Mouse (Mus musculus): Measurements from ENCODE around the gene Chchd6. TPM values are rescaled to one million over a fixed set of nuclear protein-coding genes. Genes with fewer than 3 reads are reported as not detected.

Chchd6 gene
- total and polyA plus RNA-seq, 2 experiments from 2014 or later = 182 to 192 TPM

DNA sequence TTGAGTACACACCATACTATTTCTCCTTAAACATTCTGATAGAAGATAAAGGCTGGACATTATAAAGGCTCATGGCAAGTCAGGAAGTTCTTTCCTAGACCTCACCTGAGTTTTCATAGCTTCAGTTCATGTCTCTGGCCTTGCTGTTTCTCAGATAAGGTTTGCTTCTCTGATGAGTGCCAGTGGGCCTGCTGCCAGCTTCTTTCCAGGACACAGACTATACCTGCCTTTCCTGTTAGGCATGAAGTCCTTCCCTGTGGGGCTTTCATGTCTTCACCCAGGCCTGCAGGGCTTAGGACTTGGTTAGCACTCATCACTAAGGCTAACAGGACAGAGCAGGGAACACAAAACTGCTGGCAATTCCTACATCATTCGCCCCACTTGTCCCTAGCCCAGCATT lies 186.4 kb downstream of the Chchd6 start:
- H3K4me2 ChIP-seq (ENCODE audit: low read depth, low read length, poor library complexity, severe bottlenecking) = no peak overlapping the region
- H3K27ac ChIP-seq (ENCODE audit: low read depth, low read length) = no peak overlapping the region
- no peaks in the 10 kb centered on the region for H3K9me3 ChIP-seq (ENCODE audit: low read length)
- no peak for TF ChIP-seq CTCF (IDR thresholded peaks at IDR 0.05)
- DNase-seq (ENCODE audit: low spot score) (no peak), ATAC-seq (ENCODE audit: low FRiP score) (no peak)
- peaks cover 5% of the 10 kb centered on the region; the same call in 1 of the 2 replicates for H3K4me1 ChIP-seq (ENCODE audit: insufficient read depth, low read length)
- WGBS = 96% methylated on average over 1 of the region's 1 CpGs
- H3K36me3 ChIP-seq (ENCODE audit: insufficient read depth, low read length) = no peaks in the 10 kb centered on the region
- H3K9ac ChIP-seq (replicated peaks; ENCODE audit: low read length, poor library complexity, severe bottlenecking) = no peak overlapping the region
- no peaks in the 10 kb centered on the region for H3K27me3 ChIP-seq (ENCODE audit: insufficient read depth, low read length)
- H3K4me3 ChIP-seq (ENCODE audit: low read depth, low read length) = no peak overlapping the region

DNA sequence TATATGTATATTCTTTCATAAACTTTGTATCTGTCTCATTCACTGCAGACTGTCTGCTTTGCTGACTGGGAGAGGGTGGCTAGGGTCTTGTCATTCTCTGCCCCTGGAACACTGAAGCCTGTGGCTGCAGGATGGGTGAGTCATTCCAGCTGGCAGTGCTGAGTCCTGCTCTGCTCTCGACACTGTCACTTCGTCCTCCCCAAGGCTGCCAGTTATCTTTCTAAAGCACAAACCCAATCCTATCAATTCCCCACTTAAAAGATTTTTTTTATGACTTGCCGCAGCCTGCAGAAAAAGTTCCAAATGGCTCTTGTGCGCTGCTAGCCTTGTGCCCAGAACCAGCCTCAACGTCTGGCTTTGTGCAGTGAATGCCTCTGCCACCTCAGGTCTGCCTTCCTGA lies 187.2 kb downstream of the Chchd6 start:
- 87% methylated on average over 5 of the region's 5 CpGs for WGBS
- no peak for ATAC-seq (ENCODE audit: low FRiP score)
- no peak overlapping the region for H3K4me2 ChIP-seq (ENCODE audit: low read depth, low read length, poor library complexity, severe bottlenecking)

DNA sequence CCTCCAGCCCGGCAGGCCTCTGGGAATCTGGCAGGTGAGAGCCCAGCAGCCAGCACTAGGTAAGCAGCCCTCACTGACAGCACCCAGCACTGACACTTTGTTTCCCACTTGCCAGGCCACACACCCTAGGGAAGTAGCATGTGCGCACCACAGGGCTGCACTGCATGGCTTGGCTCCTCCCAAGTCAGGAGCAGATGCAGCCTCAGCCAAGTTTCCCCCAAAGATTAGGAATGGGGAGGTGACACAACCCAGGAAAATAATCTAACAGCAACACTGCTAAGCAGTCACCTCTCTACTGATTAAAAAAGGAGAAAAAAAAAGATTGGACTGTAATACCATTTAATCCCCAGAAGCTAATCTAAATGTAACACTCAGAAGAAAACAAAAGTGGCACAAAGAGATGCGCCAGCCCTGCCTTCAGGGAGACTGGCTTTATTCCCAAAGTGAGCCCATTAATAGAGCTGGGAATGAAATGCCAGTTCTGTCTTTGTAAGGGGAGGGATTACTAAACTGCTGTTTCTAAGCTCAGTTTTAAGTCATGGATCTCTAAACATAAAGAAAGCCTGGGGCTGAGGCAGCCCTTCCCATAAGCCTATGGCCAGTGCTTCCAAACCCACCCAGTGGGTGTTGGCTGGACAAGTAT lies 188.1 kb downstream of the Chchd6 start:
- Histone ChIP-seq H3K9ac (replicated peaks; ENCODE audit: low read length, poor library complexity, severe bottlenecking) (no peak overlapping the region), H3K27me3 (ENCODE audit: insufficient read depth, low read length) (no peaks in the 10 kb centered on the region), H3K4me3 (ENCODE audit: low read depth, low read length) (no peak overlapping the region), H3K27ac (ENCODE audit: low read depth, low read length) (no peak overlapping the region), H3K9me3 (ENCODE audit: low read length) (no peaks in the 10 kb centered on the region), H3K36me3 (ENCODE audit: insufficient read depth, low read length) (no peaks in the 10 kb centered on the region), H3K4me2 (ENCODE audit: low read depth, low read length, poor library complexity, severe bottlenecking) (no peak overlapping the region), H3K4me1 (ENCODE audit: insufficient read depth, low read length) (peaks cover 5% of the 10 kb centered on the region; the same call in 1 of the 2 replicates)
- DNase-seq (ENCODE audit: low spot score) (no peak), ATAC-seq (ENCODE audit: low FRiP score) (no peak)
- 45% methylated on average over 3 of the region's 3 CpGs for WGBS
- no peak for TF ChIP-seq CTCF (IDR thresholded peaks at IDR 0.05)

More for the DNA sequence above, 187.2 kb downstream of the Chchd6 start:
- Histone ChIP-seq H3K9ac (replicated peaks; ENCODE audit: low read length, poor library complexity, severe bottlenecking) (no peak overlapping the region), H3K36me3 (ENCODE audit: insufficient read depth, low read length) (no peaks in the 10 kb centered on the region), H3K27me3 (ENCODE audit: insufficient read depth, low read length) (no peaks in the 10 kb centered on the region), H3K4me1 (ENCODE audit: insufficient read depth, low read length) (peaks cover 5% of the 10 kb centered on the region; the same call in 1 of the 2 replicates), H3K4me3 (ENCODE audit: low read depth, low read length) (no peak overlapping the region), H3K27ac (ENCODE audit: low read depth, low read length) (no peak overlapping the region), H3K9me3 (ENCODE audit: low read length) (no peaks in the 10 kb centered on the region)
- no peak for TF ChIP-seq CTCF (IDR thresholded peaks at IDR 0.05)
- DNase-seq (ENCODE audit: low spot score) = no peak

DNA sequence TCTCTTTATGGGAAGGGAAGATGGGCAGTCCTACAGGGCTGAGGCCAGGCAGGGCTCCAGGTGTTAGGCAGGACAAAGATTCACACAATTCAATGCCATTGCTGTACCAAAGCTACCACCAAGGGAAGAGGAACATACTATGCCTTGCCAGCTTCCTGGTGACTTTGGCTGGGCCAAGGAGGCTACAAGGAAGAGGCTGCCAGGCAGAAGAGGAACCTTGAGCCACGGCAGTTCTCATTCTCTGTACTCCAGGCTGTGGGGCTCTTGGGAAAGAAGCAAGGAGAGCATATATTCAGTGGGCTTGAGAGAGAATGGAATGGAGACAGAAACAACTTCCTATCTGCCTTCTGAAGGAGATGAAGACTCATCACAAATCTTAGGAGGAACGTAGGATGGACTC lies 190.5 kb downstream of the Chchd6 start:
- H3K36me3 ChIP-seq (ENCODE audit: insufficient read depth, low read length) = no peaks in the 10 kb centered on the region
- no peak for TF ChIP-seq CTCF (IDR thresholded peaks at IDR 0.05)
- WGBS = 94% methylated on average over 2 of the region's 2 CpGs
- no peak overlapping the region for H3K9ac ChIP-seq (replicated peaks; ENCODE audit: low read length, poor library complexity, severe bottlenecking)
- H3K27me3 ChIP-seq (ENCODE audit: insufficient read depth, low read length) = no peaks in the 10 kb centered on the region
- H3K27ac ChIP-seq (ENCODE audit: low read depth, low read length) = no peak overlapping the region
- H3K9me3 ChIP-seq (ENCODE audit: low read length) = no peaks in the 10 kb centered on the region
- no peak overlapping the region for H3K4me3 ChIP-seq (ENCODE audit: low read depth, low read length)
- H3K4me2 ChIP-seq (ENCODE audit: low read depth, low read length, poor library complexity, severe bottlenecking) = no peak overlapping the region
- DNase-seq (ENCODE audit: low spot score) (no peak), ATAC-seq (ENCODE audit: low FRiP score) (no peak)
- peaks cover 5% of the 10 kb centered on the region; the same call in 1 of the 2 replicates for H3K4me1 ChIP-seq (ENCODE audit: insufficient read depth, low read length)

DNA sequence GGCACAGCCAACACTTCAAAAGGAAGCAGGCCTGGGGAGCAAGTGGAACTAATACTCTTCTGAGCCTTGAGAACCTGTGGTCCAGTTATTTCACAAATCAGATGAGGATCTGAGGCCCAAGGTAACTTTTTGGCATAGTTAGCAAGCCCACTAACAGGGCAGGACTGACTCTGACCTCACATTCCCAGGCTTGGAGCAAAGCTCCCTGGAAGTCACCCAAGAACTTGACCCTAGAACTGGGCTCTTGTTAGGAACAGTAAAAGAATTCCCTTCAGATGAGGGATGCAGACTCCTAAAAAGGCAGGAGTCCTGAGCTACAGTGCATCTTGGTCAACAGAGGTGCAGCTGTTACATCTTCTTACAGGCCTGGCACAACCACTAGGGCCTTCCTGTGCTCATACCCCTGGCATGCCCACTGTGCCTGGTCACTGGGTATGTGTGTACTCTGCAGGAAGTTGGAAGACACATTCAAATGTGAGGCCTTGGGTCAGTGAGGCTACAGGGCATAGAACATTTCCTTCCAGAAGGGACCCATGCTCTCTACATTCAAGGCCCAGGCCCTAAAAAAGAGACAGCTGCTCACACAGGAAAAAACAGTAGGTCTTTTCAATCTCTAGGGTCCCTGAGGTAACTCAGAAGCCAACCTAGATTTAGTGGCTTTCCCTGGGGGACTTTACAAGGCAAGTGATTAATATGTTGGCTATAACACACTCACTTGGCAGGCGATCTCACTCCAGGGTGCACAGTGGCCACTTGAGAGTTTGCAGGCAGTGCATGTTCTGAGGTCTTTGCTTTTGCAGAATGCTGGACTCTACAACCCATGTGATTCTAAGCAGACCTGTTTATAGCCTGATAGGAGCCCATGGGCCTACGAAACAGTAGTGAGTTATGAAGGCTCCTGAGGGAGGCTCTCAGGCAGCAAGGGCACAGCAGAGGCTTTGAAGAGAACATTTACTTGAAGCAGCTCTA lies 191.9 kb downstream of the Chchd6 start:
- Histone ChIP-seq H3K4me1 (ENCODE audit: insufficient read depth, low read length) (peaks cover 5% of the 10 kb centered on the region; the same call in 1 of the 2 replicates), H3K4me2 (ENCODE audit: low read depth, low read length, poor library complexity, severe bottlenecking) (no peak overlapping the region), H3K4me3 (ENCODE audit: low read depth, low read length) (no peak overlapping the region), H3K27me3 (ENCODE audit: insufficient read depth, low read length) (no peaks in the 10 kb centered on the region), H3K9me3 (ENCODE audit: low read length) (no peaks in the 10 kb centered on the region), H3K27ac (ENCODE audit: low read depth, low read length) (no peak overlapping the region), H3K36me3 (ENCODE audit: insufficient read depth, low read length) (no peaks in the 10 kb centered on the region), H3K9ac (replicated peaks; ENCODE audit: low read length, poor library complexity, severe bottlenecking) (no peak overlapping the region)
- 67% methylated on average over 2 of the region's 2 CpGs for WGBS
- DNase-seq (ENCODE audit: low spot score) (peak; percentile 40), ATAC-seq (ENCODE audit: low FRiP score) (no peak)
- TF ChIP-seq CTCF (IDR thresholded peaks at IDR 0.05) = no peak

DNA sequence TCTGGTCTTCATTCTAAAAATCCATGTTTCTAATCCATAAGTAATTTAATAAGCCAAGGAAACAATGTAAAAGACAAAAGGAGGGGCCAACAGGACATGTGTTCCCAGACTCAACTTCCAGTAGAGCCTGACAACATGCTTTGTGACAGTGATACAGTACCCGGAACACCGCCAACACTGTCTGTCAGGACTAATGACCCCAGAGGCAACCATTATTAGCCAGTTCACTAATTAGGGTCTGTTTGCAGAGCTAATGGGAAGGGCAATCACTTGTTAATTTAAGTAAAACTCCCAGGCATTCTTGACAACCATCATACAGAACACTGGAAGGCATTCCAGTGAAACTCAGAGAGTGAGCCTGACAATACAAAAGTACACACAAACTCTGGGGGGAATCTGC lies 193.0 kb downstream of the Chchd6 start:
- no peak overlapping the region for H3K27ac ChIP-seq (ENCODE audit: low read depth, low read length)
- no peak for TF ChIP-seq CTCF (IDR thresholded peaks at IDR 0.05)
- H3K4me2 ChIP-seq (ENCODE audit: low read depth, low read length, poor library complexity, severe bottlenecking) = no peak overlapping the region
- H3K27me3 ChIP-seq (ENCODE audit: insufficient read depth, low read length) = no peaks in the 10 kb centered on the region
- ATAC-seq (ENCODE audit: low FRiP score) = no peak
- H3K4me3 ChIP-seq (ENCODE audit: low read depth, low read length) = no peak overlapping the region
- H3K36me3 ChIP-seq (ENCODE audit: insufficient read depth, low read length) = no peaks in the 10 kb centered on the region
- DNase-seq (ENCODE audit: low spot score) = no peak
- peaks cover 5% of the 10 kb centered on the region; the same call in 1 of the 2 replicates for H3K4me1 ChIP-seq (ENCODE audit: insufficient read depth, low read length)
- H3K9me3 ChIP-seq (ENCODE audit: low read length) = no peaks in the 10 kb centered on the region
- H3K9ac ChIP-seq (replicated peaks; ENCODE audit: low read length, poor library complexity, severe bottlenecking) = no peak overlapping the region
- WGBS = 87% methylated on average over 2 of the region's 2 CpGs
